In the genomic region with DNA sequence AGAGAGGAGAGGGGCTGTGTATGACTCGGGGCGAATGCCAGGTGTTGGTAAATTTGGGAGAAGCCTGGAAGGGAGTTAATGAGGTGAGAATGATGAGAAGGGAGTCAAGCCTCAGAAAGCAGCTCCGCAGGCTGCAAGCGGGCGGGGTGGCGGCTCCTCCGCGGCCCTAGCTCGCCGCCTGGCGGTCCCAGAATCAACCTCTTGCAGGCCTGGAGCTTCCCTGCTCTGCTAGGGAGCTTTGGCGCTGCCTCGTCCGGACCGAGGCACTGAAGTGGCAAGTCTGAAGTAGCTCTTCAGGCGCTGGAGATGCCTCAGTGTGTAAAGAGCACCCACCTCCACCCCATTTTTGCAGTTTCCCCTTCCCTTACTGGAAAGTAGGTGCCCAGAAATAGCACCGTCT, we compare ENCODE assay signal across 8 mouse cellular contexts. TPM values are rescaled to one million over a fixed set of nuclear protein-coding genes. Genes with fewer than 3 reads are reported as not detected.
A peak's percentile ranks its signal among the peaks of the same experiment; 100 is the strongest.
DNase-seq lines count a peak whose midpoint lies in the region; ATAC-seq and TF ChIP-seq lines count a peak whose summit lies in the region.

No protein-coding gene starts in this region.

- H3K27me3 ChIP-seq in embryonic facial prominence, embryonic 14.5 days (replicated peaks; ENCODE audit: control insufficient read depth, insufficient read depth, low read length), result peaks cover 68% of the 10 kb centered on the region
- peaks cover 71% of the 10 kb centered on the region for H3K27me3 ChIP-seq in heart, embryonic 10.5 days (ENCODE audit: insufficient read depth, poor library complexity, severe bottlenecking)
- peaks cover 59% of the 10 kb centered on the region for H3K27me3 ChIP-seq in kidney, embryonic 14.5 days (ENCODE audit: control insufficient read depth, insufficient read depth, low read length)
- peaks cover 31% of the 10 kb centered on the region for H3K27me3 ChIP-seq in myocyte (ENCODE audit: control insufficient read depth, insufficient read depth, insufficient read length)
- H3K27me3 ChIP-seq in stomach, embryonic 15.5 days (replicated peaks), result peaks cover 57% of the 10 kb centered on the region

- WGBS in embryonic facial prominence, embryonic 14.5 days, result 0% methylated on average over 11 of the region's 17 CpGs
- WGBS in heart, embryonic 10.5 days, result under 1% methylated on average over 17 of the region's 17 CpGs
- 2% methylated on average over 17 of the region's 17 CpGs for WGBS in kidney, embryonic 14.5 days
- WGBS in stomach, embryonic 15.5 days, result under 1% methylated on average over 17 of the region's 17 CpGs

- H3ac ChIP-seq in myocyte (ENCODE audit: control insufficient read depth, insufficient read length), result no peak overlapping the region

- no peak overlapping the region for H3K27ac ChIP-seq in embryonic facial prominence, embryonic 14.5 days (replicated peaks; ENCODE audit: low read depth, low read length)
- H3K27ac ChIP-seq in heart, embryonic 10.5 days, result peak overlapping the region; percentile 37
- H3K27ac ChIP-seq in kidney, embryonic 14.5 days (ENCODE audit: low read depth, low read length), result no peak overlapping the region
- H3K27ac ChIP-seq in stomach, embryonic 15.5 days, result no peak overlapping the region

- H3K9ac ChIP-seq in embryonic facial prominence, embryonic 14.5 days (ENCODE audit: low read depth, low read length), result peak overlapping the region; percentile 37
- H3K9ac ChIP-seq in kidney, embryonic 14.5 days (ENCODE audit: low read depth, low read length), result peak overlapping the region; percentile 19; the same call in 1 of the 2 replicates
- H3K9ac ChIP-seq in stomach, embryonic 15.5 days, result no peak overlapping the region

- DNase-seq in 3T3-L1 (ENCODE audit: low read depth, low spot score) (peak; percentile 56), liver (peak; percentile 74)
- DNase-seq in adrenal gland, postnatal 4 days (ENCODE audit: low spot score in 2 of 2), result peak; percentile 52 to 53
- DNase-seq in embryonic facial prominence, embryonic 14.5 days (ENCODE audit: low spot score), result peak; percentile 92
- DNase-seq in heart, embryonic 10.5 days (ENCODE audit: low spot score), result peak; percentile 92

- TF ChIP-seq POLR2A in myocyte (IDR thresholded peaks at IDR 0.05; ENCODE audit: insufficient read length, low read depth), result no peak

- no peaks in the 10 kb centered on the region for H3K9me3 ChIP-seq in embryonic facial prominence, embryonic 14.5 days (ENCODE audit: control insufficient read depth, low read length)
- H3K9me3 ChIP-seq in heart, embryonic 10.5 days, result no peaks in the 10 kb centered on the region
- H3K9me3 ChIP-seq in kidney, embryonic 14.5 days (ENCODE audit: control insufficient read depth, low read length), result no peaks in the 10 kb centered on the region
- no peaks in the 10 kb centered on the region for H3K9me3 ChIP-seq in stomach, embryonic 15.5 days

- H3K4me1 ChIP-seq in embryonic facial prominence, embryonic 14.5 days (ENCODE audit: control insufficient read depth, insufficient read depth, low read length), result peaks cover 27% of the 10 kb centered on the region
- peaks cover 89% of the 10 kb centered on the region for H3K4me1 ChIP-seq in heart, embryonic 10.5 days
- H3K4me1 ChIP-seq in kidney, embryonic 14.5 days (ENCODE audit: control insufficient read depth, insufficient read depth, low read length), result peaks cover 19% of the 10 kb centered on the region
- peaks cover 50% of the 10 kb centered on the region for H3K4me1 ChIP-seq in stomach, embryonic 15.5 days

- ATAC-seq in embryonic facial prominence, embryonic 14.5 days (ENCODE audit: low read depth), result peak; percentile 84
- peak; percentile 78 for ATAC-seq in kidney, embryonic 14.5 days (ENCODE audit: low FRiP score, low TSS enrichment)
- ATAC-seq in stomach, embryonic 15.5 days (ENCODE audit: insufficient read depth, low FRiP score, low read depth), result no peak

- no peaks in the 10 kb centered on the region for H3K79me2 ChIP-seq in myocyte (ENCODE audit: control insufficient read depth, insufficient read depth)

- no peaks in the 10 kb centered on the region for H3K36me3 ChIP-seq in embryonic facial prominence, embryonic 14.5 days (ENCODE audit: control insufficient read depth, insufficient read depth, low read length)
- H3K36me3 ChIP-seq in heart, embryonic 10.5 days, result no peaks in the 10 kb centered on the region
- H3K36me3 ChIP-seq in kidney, embryonic 14.5 days (ENCODE audit: control insufficient read depth, insufficient read depth, low read length), result no peaks in the 10 kb centered on the region
- no peaks in the 10 kb centered on the region for H3K36me3 ChIP-seq in myocyte (ENCODE audit: control insufficient read depth, insufficient read depth)
- H3K36me3 ChIP-seq in stomach, embryonic 15.5 days, result no peaks in the 10 kb centered on the region

- H3K4me2 ChIP-seq in embryonic facial prominence, embryonic 14.5 days (ENCODE audit: low read depth, low read length), result peak overlapping the region; percentile 94
- peak overlapping the region; percentile 97 for H3K4me2 ChIP-seq in kidney, embryonic 14.5 days (replicated peaks; ENCODE audit: low read depth, low read length)
- peak overlapping the region; percentile 68 for H3K4me2 ChIP-seq in myocyte (ENCODE audit: low read depth)
- H3K4me2 ChIP-seq in stomach, embryonic 15.5 days, result peak overlapping the region; percentile 96

- peak overlapping the region; percentile 64 for H3K4me3 ChIP-seq in embryonic facial prominence, embryonic 14.5 days (ENCODE audit: low read depth, low read length)
- peak overlapping the region; percentile 78 for H3K4me3 ChIP-seq in heart, embryonic 10.5 days
- peak overlapping the region; percentile 63 for H3K4me3 ChIP-seq in kidney, embryonic 14.5 days (ENCODE audit: low read length)
- no peak overlapping the region for H3K4me3 ChIP-seq in myocyte
- peak overlapping the region; percentile 50 for H3K4me3 ChIP-seq in stomach, embryonic 15.5 days (replicated peaks)

TF ChIP-seq in myocyte, 11 proteins besides CTCF, POLR2A, EP300 and RAD21:
- no peak for TF ChIP-seq E2F4 (IDR thresholded peaks at IDR 0.05; ENCODE audit: insufficient read depth)
- no peak for TF ChIP-seq MYOD1 (IDR thresholded peaks at IDR 0.05; ENCODE audit: control insufficient read depth in 1 of 3, insufficient read length in 2 of 3, low read depth in 2 of 3)
- no peak for TF ChIP-seq CEBPB (IDR thresholded peaks at IDR 0.05; ENCODE audit: insufficient read depth, poor library complexity, severe bottlenecking)
- no peak for TF ChIP-seq POLR2AphosphoS2 (IDR thresholded peaks at IDR 0.05; ENCODE audit: insufficient read length, low read depth)

RNA-seq across cellular contexts. Expression of gene Wnt11, which starts 3.0 kb away (rescaled TPM):
- total RNA-seq in adrenal gland, postnatal 4 days (2021), result 1 to 10 TPM; 4.2 to 5.3 TPM
- 20.1 and 20.2 TPM in 2 replicates for polyA plus RNA-seq in embryonic facial prominence, embryonic 14.5 days (2014; fragmentation: Nextera tagmentation; extraction: Ambion mirVana)
- 29.0 and 29.4 TPM in 2 replicates for polyA plus RNA-seq in heart, embryonic 10.5 days (2016; fragmentation: Nextera tagmentation; extraction: Ambion mirVana)
- 41.6 and 45.3 TPM in 2 replicates for polyA plus RNA-seq in kidney, embryonic 14.5 days (2014; fragmentation: Nextera tagmentation; extraction: Ambion mirVana)
- 6.3 TPM for polyA plus RNA-seq in myocyte (2012; fragmentation: generic; extraction: Trizol)
- 3.8 and 5.5 TPM in 2 replicates for polyA plus RNA-seq in stomach, embryonic 15.5 days (2015; fragmentation: Nextera tagmentation; extraction: Ambion mirVana)
